Mouse (Mus musculus) forebrain, embryonic 16.5 days (tissue): Measurements from ENCODE around the gene AC134908.4. TPM values are rescaled to one million over a fixed set of nuclear protein-coding genes. Genes with fewer than 3 reads are reported as not detected.
"Not testable (repeated sequence)": the region's sequence is repeated elsewhere in the genome, so short reads cannot be mapped to it uniquely, and the experiment has no call there.

Experiments
- ATAC-seq: fragments of 200-750 bp; cut with Nextera tagmentation; 2 replicates; pipeline ENCODE4 v1.8.0; 2017; ENCODE audit warnings: mild to moderate bottlenecking, moderate library complexity
- H3K27ac ChIP-seq: fragments of 300-500 bp; sonication (generic); 2 replicates; pipeline ENCODE4 v1.5.1; 2014; ENCODE audit warnings: low read length, control low read depth
- H3K27me3 ChIP-seq: fragments of 300-500 bp; sonication (generic); replicated peaks from 2 replicates; pipeline ENCODE4 v1.6.1; 2014; ENCODE audit warnings: low read length; ENCODE audit not compliant: control insufficient read depth, insufficient read depth
- H3K36me3 ChIP-seq: fragments of 300-500 bp; sonication (generic); 2 replicates; pipeline ENCODE4 v1.6.1; 2014; ENCODE audit not compliant: control insufficient read depth, insufficient read depth
- H3K4me1 ChIP-seq: fragments of 300-500 bp; sonication (generic); replicated peaks from 2 replicates; pipeline ENCODE4 v1.6.1; 2014; ENCODE audit warnings: low read length; ENCODE audit not compliant: control insufficient read depth, insufficient read depth
- H3K4me2 ChIP-seq: fragments of 300-500 bp; sonication (generic); 2 replicates; pipeline ENCODE4 v1.6.1; 2014; ENCODE audit warnings: mild to moderate bottlenecking, low read length, control low read depth
- H3K4me3 ChIP-seq: fragments of 300-500 bp; sonication (generic); replicated peaks from 2 replicates; pipeline ENCODE4 v1.5.1; 2014; ENCODE audit warnings: mild to moderate bottlenecking, low read length, control low read depth
- H3K9ac ChIP-seq: fragments of 300-500 bp; sonication (generic); replicated peaks from 2 replicates; pipeline ENCODE4 v1.6.1; 2014; ENCODE audit warnings: low read depth, low read length, control low read depth
- H3K9me3 ChIP-seq: fragments of 300-500 bp; sonication (generic); 2 replicates; pipeline ENCODE4 v1.6.1; 2016; ENCODE audit warnings: low read length; ENCODE audit not compliant: control insufficient read depth
- WGBS: fragments of 180-500 bp; shearing (Covaris S2); extraction: QIAGEN DNeasy Blood & Tissue Kit; methylation state at CpG from one replicate; pipeline ENCODE4 v1.1.7; 2014; 5-methylcytosine and 5-hydroxymethylcytosine counted together
- polyA plus RNA-seq: library from polyadenylated mRNA; unstranded; fragments of >200 nt; fragmentation: Nextera tagmentation; extraction: Ambion mirVana; gene quantifications from 2 replicates; pipeline ENCODE4 v1.2.1, GENCODE M21; 2015

AC134908.4 gene
- polyA plus RNA-seq, 1 experiment from 2014 or later, result 0.71 TPM

- 71% methylated on average over 4 of the region's 4 CpGs for WGBS
- Histone ChIP-seq H3K9ac (no peak overlapping the region), H3K4me2 (peak overlapping the region; percentile 98), H3K36me3 (no peaks in the 10 kb centered on the region), H3K27me3 (no peaks in the 10 kb centered on the region), H3K4me1 (peaks cover 34% of the 10 kb centered on the region), H3K4me3 (no peak overlapping the region), H3K9me3 (no peaks in the 10 kb centered on the region), H3K27ac (no peak overlapping the region)
- ATAC-seq, result no peak
Observed at GRCm38 (mm10) chr17:25810890-25811289, 15.4 kb upstream of the AC134908.4 start.

- Histone ChIP-seq H3K27ac (peak overlapping the region; percentile 88), H3K9ac (peak overlapping the region; percentile 82), H3K4me1 (peaks cover 34% of the 10 kb centered on the region), H3K36me3 (no peaks in the 10 kb centered on the region), H3K9me3 (no peaks in the 10 kb centered on the region), H3K4me3 (peak overlapping the region; percentile 71), H3K4me2 (peak overlapping the region; percentile 98), H3K27me3 (no peaks in the 10 kb centered on the region)
- 10% methylated on average over 25 of the region's 25 CpGs for WGBS
- ATAC-seq, result peak; percentile 45
Observed at GRCm38 (mm10) chr17:25809606-25810340, 14.3 kb upstream of the AC134908.4 start.

- peaks cover 34% of the 10 kb centered on the region for H3K4me1 ChIP-seq
- H3K36me3 ChIP-seq, result no peaks in the 10 kb centered on the region
- under 1% methylated on average over 76 of the region's 100 CpGs for WGBS
- H3K4me2 ChIP-seq, result peak within 1 kb of the TSS; percentile 98
- peak within 1 kb of the TSS; percentile 82 for H3K9ac ChIP-seq
- H3K9me3 ChIP-seq, result no peaks in the 10 kb centered on the region
- H3K4me3 ChIP-seq, result peak within 1 kb of the TSS; percentile 71
- peak within 1 kb of the TSS; percentile 88 for H3K27ac ChIP-seq
- ATAC-seq, result peak; percentile 90
- H3K27me3 ChIP-seq, result no peaks in the 10 kb centered on the region
Observed at GRCm38 (mm10) chr17:25808789-25809605, 13.5 kb upstream of the AC134908.4 start, which contains the start of gene Fbxl16. Fbxl16 (plus strand) TSS chr17:25809085.

GRCm38 (mm10) chr17:25808028-25808427, 12.6 kb upstream of the AC134908.4 start:
- peak overlapping the region; percentile 82 for H3K9ac ChIP-seq
- H3K4me2 ChIP-seq, result peak overlapping the region; percentile 98
- H3K36me3 ChIP-seq, result no peaks in the 10 kb centered on the region
- no peaks in the 10 kb centered on the region for H3K27me3 ChIP-seq
- H3K9me3 ChIP-seq, result no peaks in the 10 kb centered on the region
- H3K27ac ChIP-seq, result peak overlapping the region; percentile 88
- ATAC-seq, result no peak; the same call in 1 of the 2 replicates
- 43% methylated on average over 5 of the region's 5 CpGs for WGBS
- peak overlapping the region; percentile 71 for H3K4me3 ChIP-seq
- H3K4me1 ChIP-seq, result peaks cover 30% of the 10 kb centered on the region

- not testable (repeated sequence) for H3K36me3 ChIP-seq, H3K9me3 ChIP-seq, H3K4me3 ChIP-seq, H3K4me2 ChIP-seq, H3K27ac ChIP-seq, ATAC-seq, H3K9ac ChIP-seq, H3K27me3 ChIP-seq
- WGBS, result 48% methylated on average over 2 of the region's 2 CpGs
- H3K4me1 ChIP-seq, result peaks cover 31% of the 10 kb centered on the region
Observed at GRCm38 (mm10) chr17:25807452-25807851, 12.0 kb upstream of the AC134908.4 start.

- H3K9me3 ChIP-seq, result no peaks in the 10 kb centered on the region
- H3K36me3 ChIP-seq, result no peaks in the 10 kb centered on the region
- H3K4me3 ChIP-seq, result no peak overlapping the region
- no peak overlapping the region for H3K27ac ChIP-seq
- no peak overlapping the region for H3K9ac ChIP-seq
- H3K27me3 ChIP-seq, result no peaks in the 10 kb centered on the region
- no peak overlapping the region for H3K4me2 ChIP-seq
- peaks cover 34% of the 10 kb centered on the region for H3K4me1 ChIP-seq
- ATAC-seq, result no peak
- WGBS, result 77% methylated on average over 4 of the region's 4 CpGs
Observed at GRCm38 (mm10) chr17:25806507-25806906, 11.0 kb upstream of the AC134908.4 start.

- H3K9ac ChIP-seq, result peak overlapping the region; percentile 40
- 8% methylated on average over 10 of the region's 10 CpGs for WGBS
- H3K27me3 ChIP-seq, result no peaks in the 10 kb centered on the region
- H3K27ac ChIP-seq, result peak overlapping the region; percentile 65
- no peak overlapping the region for H3K4me3 ChIP-seq
- peak; percentile 88 for ATAC-seq
- H3K9me3 ChIP-seq, result no peaks in the 10 kb centered on the region
- peak overlapping the region; percentile 24 for H3K4me2 ChIP-seq
- no peaks in the 10 kb centered on the region for H3K36me3 ChIP-seq
- peaks cover 14% of the 10 kb centered on the region for H3K4me1 ChIP-seq
Observed at GRCm38 (mm10) chr17:25802825-25803517, 7.5 kb upstream of the AC134908.4 start.

GRCm38 (mm10) chr17:25801029-25801428, 5.6 kb upstream of the AC134908.4 start:
- 7% methylated on average over 6 of the region's 6 CpGs for WGBS
- Histone ChIP-seq H3K4me3 (no peak overlapping the region), H3K9ac (no peak overlapping the region), H3K4me2 (no peak overlapping the region), H3K36me3 (no peaks in the 10 kb centered on the region), H3K27ac (no peak overlapping the region), H3K27me3 (no peaks in the 10 kb centered on the region; the same call in 1 of the 2 replicates), H3K4me1 (peaks cover 25% of the 10 kb centered on the region), H3K9me3 (no peaks in the 10 kb centered on the region)
- ATAC-seq, result peak; percentile 19; the same call in 1 of the 2 replicates

- H3K4me2 ChIP-seq, result peak within 1 kb of the TSS; percentile 74
- H3K27me3 ChIP-seq, result no peaks in the 10 kb centered on the region; the same call in 1 of the 2 replicates
- H3K9ac ChIP-seq, result peak within 1 kb of the TSS; percentile 59
- no peak within 1 kb of the TSS for H3K27ac ChIP-seq
- under 1% methylated on average over 35 of the region's 35 CpGs for WGBS
- peaks cover 35% of the 10 kb centered on the region for H3K4me1 ChIP-seq
- H3K36me3 ChIP-seq, result no peaks in the 10 kb centered on the region
- no peaks in the 10 kb centered on the region for H3K9me3 ChIP-seq
- ATAC-seq, result peak; percentile 56
- peak within 1 kb of the TSS; percentile 55 for H3K4me3 ChIP-seq
Observed at GRCm38 (mm10) chr17:25796951-25797369, 1.5 kb upstream of the AC134908.4 start, which contains the start of gene Metrn. Metrn (minus strand) TSS chr17:25797136.
